Mouse (Mus musculus) liver, adult 2 months (tissue): ENCODE data around the gene Smarcd2. TPM values are rescaled to one million over a fixed set of nuclear protein-coding genes. Genes with fewer than 3 reads are reported as not detected.

Source experiments
- DNase-seq: peaks from one replicate; pipeline ENCODE4 v3.0.0-alpha.2; 2011; ENCODE audit warnings: low read depth, low spot score; ENCODE audit errors: extremely low read depth
- H3K27ac ChIP-seq: fragments of 200-500 bp; replicated peaks from 2 replicates; pipeline ENCODE4 v1.5.1; 2012; ENCODE audit warnings: low read depth, mild to moderate bottlenecking, control low read depth, inconsistent platforms, low read length; ENCODE audit not compliant: insufficient read depth
- H3K27me3 ChIP-seq: fragments of 200-500 bp; 2 replicates; pipeline ENCODE4 v1.6.1; 2012; ENCODE audit warnings: mild to moderate bottlenecking, moderate library complexity, low read length, inconsistent platforms; ENCODE audit not compliant: control insufficient read depth, insufficient read depth
- H3K36me3 ChIP-seq: fragments of 200-500 bp; 2 replicates; pipeline ENCODE4 v1.6.1; 2012; ENCODE audit warnings: low read length, inconsistent platforms; ENCODE audit not compliant: control insufficient read depth, insufficient read depth
- H3K4me1 ChIP-seq: fragments of 200-500 bp; 2 replicates; pipeline ENCODE4 v1.6.1; 2011; ENCODE audit warnings: low read length; ENCODE audit not compliant: control insufficient read depth, insufficient read depth
- H3K4me3 ChIP-seq: fragments of 200-500 bp; 2 replicates; pipeline ENCODE4 v1.5.1; 2011; ENCODE audit warnings: low read depth, mild to moderate bottlenecking, control low read depth, low read length, moderate library complexity; ENCODE audit not compliant: insufficient read depth
- H3K79me2 ChIP-seq: fragments of 200-500 bp; 2 replicates; pipeline ENCODE4 v1.6.1; 2012; ENCODE audit warnings: inconsistent platforms, mild to moderate bottlenecking, low read length, moderate library complexity; ENCODE audit not compliant: control insufficient read depth, insufficient read depth
- H3K9ac ChIP-seq: fragments of 200-500 bp; 2 replicates; pipeline ENCODE4 v1.6.1; 2012; ENCODE audit warnings: low read depth, mild to moderate bottlenecking, control low read depth, inconsistent platforms, low read length
- CTCF ChIP-seq: fragments of 200-500 bp; IDR thresholded peaks from 2 replicates; pipeline ENCODE4 v1.5.1; 2011; ENCODE audit warnings: low read depth, low read length, control low read depth
- POLR2A ChIP-seq: fragments of 200-500 bp; IDR thresholded peaks from 2 replicates; pipeline ENCODE4 v1.6.1; 2011; ENCODE audit warnings: low read length, control low read depth; ENCODE audit not compliant: insufficient read depth; ENCODE audit errors: extremely low read depth
- WGBS: fragments of 180-500 bp; shearing (Covaris S2); methylation state at CpG from one replicate; pipeline ENCODE4 v1.1.7; 2018; 5-methylcytosine and 5-hydroxymethylcytosine counted together
- polyA plus RNA-seq: library from polyadenylated mRNA; depleted of rRNA; stranded (reverse); fragments of >200 nt; gene quantifications from 2 replicates; pipeline ENCODE4 v1.2.3, GENCODE M21; 2012
- total RNA-seq: library from RNA; depleted of rRNA; stranded (reverse); fragments of >200 nt; gene quantifications from 2 replicates; pipeline ENCODE4 v1.2.3, GENCODE M21; 2014

Smarcd2 gene
- total and polyA plus RNA-seq, 2 experiments = 67.3 to 70.3 TPM

DNA sequence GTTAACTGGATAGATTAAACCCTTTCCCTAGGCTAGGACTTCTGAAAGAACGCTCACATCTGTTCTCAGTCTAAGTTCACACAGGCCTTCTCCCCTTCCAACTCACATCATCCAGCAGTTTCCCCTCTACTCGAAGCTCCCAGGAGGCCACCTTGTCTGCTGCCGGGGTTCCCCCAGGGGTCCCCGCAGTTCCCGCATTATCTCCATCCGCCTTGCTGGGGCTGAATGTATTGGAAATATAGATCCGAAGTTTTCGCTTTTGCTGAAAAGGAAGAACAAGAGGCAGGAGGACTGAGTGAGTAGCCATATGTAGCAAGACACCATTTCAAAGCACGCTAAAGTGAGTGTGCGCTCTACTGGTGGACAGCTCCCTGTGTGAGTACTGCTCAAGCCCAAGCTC, 6.3 kb downstream of the Smarcd2 start:
- no peak for TF ChIP-seq CTCF
- no peak for TF ChIP-seq POLR2A
- Histone ChIP-seq H3K9ac (no peak overlapping the region), H3K4me1 (peaks cover 26% of the 10 kb centered on the region), H3K36me3 (peaks cover 43% of the 10 kb centered on the region), H3K27ac (no peak overlapping the region), H3K79me2 (peaks cover 15% of the 10 kb centered on the region; the same call in 1 of the 2 replicates), H3K27me3 (no peaks in the 10 kb centered on the region), H3K4me3 (no peak overlapping the region)
- no peak for DNase-seq
- 94% methylated on average over 10 of the region's 10 CpGs for WGBS

- Histone ChIP-seq H3K4me3 (no peak overlapping the region), H3K27me3 (no peaks in the 10 kb centered on the region), H3K9ac (no peak overlapping the region), H3K79me2 (peaks cover 12% of the 10 kb centered on the region; the same call in 1 of the 2 replicates), H3K36me3 (peaks cover 43% of the 10 kb centered on the region), H3K4me1 (peaks cover 22% of the 10 kb centered on the region), H3K27ac (no peak overlapping the region)
- WGBS = 85% methylated on average over 4 of the region's 4 CpGs
- DNase-seq = no peak
- TF ChIP-seq CTCF (no peak), POLR2A (no peak)
Observed at GRCm38 (mm10) chr11:106265570-106265969, 7.2 kb downstream of the Smarcd2 start.

GRCm38 (mm10) chr11:106264988-106265387, 7.8 kb downstream of the Smarcd2 start:
- no peak overlapping the region for H3K4me3 ChIP-seq
- H3K27me3 ChIP-seq = no peaks in the 10 kb centered on the region
- 92% methylated on average over 15 of the region's 15 CpGs for WGBS
- no peak for DNase-seq
- H3K79me2 ChIP-seq = peaks cover 6% of the 10 kb centered on the region; the same call in 1 of the 2 replicates
- peaks cover 43% of the 10 kb centered on the region for H3K36me3 ChIP-seq
- peaks cover 17% of the 10 kb centered on the region for H3K4me1 ChIP-seq
- H3K27ac ChIP-seq = no peak overlapping the region
- no peak overlapping the region for H3K9ac ChIP-seq
- no peak for TF ChIP-seq CTCF
- TF ChIP-seq POLR2A = no peak

- Histone ChIP-seq H3K4me3 (no peak overlapping the region), H3K4me1 (peaks cover 12% of the 10 kb centered on the region), H3K27me3 (no peaks in the 10 kb centered on the region), H3K9ac (no peak overlapping the region), H3K27ac (no peak overlapping the region), H3K36me3 (peaks cover 43% of the 10 kb centered on the region), H3K79me2 (peaks cover 2% of the 10 kb centered on the region; the same call in 1 of the 2 replicates)
- no peak for TF ChIP-seq CTCF
- no peak for TF ChIP-seq POLR2A
- WGBS = 88% methylated on average over 9 of the region's 9 CpGs
- DNase-seq = no peak
Observed at GRCm38 (mm10) chr11:106263963-106264362, 8.8 kb downstream of the Smarcd2 start.

GRCm38 (mm10) chr11:106260826-106261450, 11.8 kb downstream of the Smarcd2 start:
- Histone ChIP-seq H3K9ac (no peak overlapping the region), H3K79me2 (peaks cover 13% of the 10 kb centered on the region; the same call in 1 of the 2 replicates), H3K27ac (no peak overlapping the region), H3K27me3 (no peaks in the 10 kb centered on the region), H3K4me3 (no peak overlapping the region), H3K36me3 (peaks cover 38% of the 10 kb centered on the region), H3K4me1 (peaks cover 2% of the 10 kb centered on the region; the same call in 1 of the 2 replicates)
- 88% methylated on average over 14 of the region's 14 CpGs for WGBS
- no peak for DNase-seq
- TF ChIP-seq POLR2A (no peak), CTCF (no peak)

- whole genome bisulfite sequencing = 43% methylated on average over 5 of the region's 5 CpGs
- TF ChIP-seq POLR2A (no peak), CTCF (no peak)
- peaks cover 18% of the 10 kb centered on the region for H3K36me3 ChIP-seq
Observed at GRCm38 (mm10) chr11:106256775-106257174, 16.0 kb downstream of the Smarcd2 start.

More at GRCm38 (mm10) chr11:106256775-106257174, 16.0 kb downstream of the Smarcd2 start:
- no peaks in the 10 kb centered on the region for H3K27me3 ChIP-seq
- peaks cover 6% of the 10 kb centered on the region for H3K4me1 ChIP-seq
- no peak overlapping the region for H3K27ac ChIP-seq
- peak overlapping the region; percentile 69; the same call in 1 of the 2 replicates for H3K4me3 ChIP-seq
- no peak for DNase-seq
- peaks cover 16% of the 10 kb centered on the region; the same call in 1 of the 2 replicates for H3K79me2 ChIP-seq
- H3K9ac ChIP-seq = peak overlapping the region; percentile 50
